ENCODE assay signal across 8 mouse cellular contexts in the genomic region with DNA sequence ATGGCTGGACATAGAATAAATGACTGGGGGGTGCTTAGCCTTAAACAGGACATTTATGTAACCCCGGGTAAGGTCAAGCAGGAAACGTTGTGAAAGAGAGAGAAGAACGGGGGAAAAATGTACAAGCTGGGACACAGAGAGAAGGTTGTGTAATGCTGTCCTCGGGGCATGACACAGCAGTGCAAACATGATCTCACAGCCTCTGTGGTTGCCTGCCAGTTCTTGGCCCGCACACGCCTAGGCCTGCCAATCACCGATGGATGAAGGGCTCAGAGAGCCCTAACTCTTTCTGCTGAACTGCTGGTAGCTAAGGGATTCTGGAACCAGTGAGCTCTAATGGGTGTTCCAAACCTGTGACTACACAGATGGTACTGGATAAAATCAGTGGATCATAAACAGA.
A peak's percentile ranks its signal among the peaks of the same experiment; 100 is the strongest.
DNase-seq lines count a peak whose midpoint lies in the region; ATAC-seq lines count a peak whose summit lies in the region.

No protein-coding gene starts in this region.

- H3K27ac ChIP-seq in neural tube, embryonic 15.5 days (replicated peaks) = no peak overlapping the region

- H3K9me3 ChIP-seq in neural tube, embryonic 15.5 days (replicated peaks) = no peaks in the 10 kb centered on the region

- no peak overlapping the region for H3K4me3 ChIP-seq in neural tube, embryonic 15.5 days (replicated peaks)

- no peak overlapping the region for H3K4me2 ChIP-seq in neural tube, embryonic 15.5 days

- peak; percentile 13 to 39 for DNase-seq in cerebellum, postnatal 10 days
- DNase-seq in cerebellum, adult 8-10 months = no peak
- DNase-seq in adrenal gland, adult 2 months = peak; percentile 87
- DNase-seq in kidney, adult 9 months = peak; percentile 57
- DNase-seq in lung, postnatal 36 days = peak; percentile 85
- DNase-seq in right cerebral cortex, postnatal 25 days = no peak
- no peak for DNase-seq in cerebellum, postnatal 25 days

- no peaks in the 10 kb centered on the region for H3K27me3 ChIP-seq in neural tube, embryonic 15.5 days (replicated peaks)

- H3K9ac ChIP-seq in neural tube, embryonic 15.5 days (replicated peaks) = no peak overlapping the region

- no peak for ATAC-seq in neural tube, embryonic 15.5 days (ENCODE audit: low FRiP score)

- WGBS in neural tube, embryonic 15.5 days = 89% methylated on average over 7 of the region's 7 CpGs

- no peaks in the 10 kb centered on the region for H3K36me3 ChIP-seq in neural tube, embryonic 15.5 days

- no peaks in the 10 kb centered on the region for H3K4me1 ChIP-seq in neural tube, embryonic 15.5 days

Comparison
In these comparisons a context has a peak if more than half of its experiments do, and no peak if none do; other contexts are left out.
1. DNase-seq: peak in cerebellum, postnatal 10 days (2 of 2), adrenal gland, adult 2 months (single experiment), kidney, adult 9 months (single experiment) and lung, postnatal 36 days (single experiment); none in cerebellum, adult 8-10 months (single experiment), right cerebral cortex, postnatal 25 days (single experiment) and cerebellum, postnatal 25 days (0 of 2).